Mouse (Mus musculus): ENCODE measurements around the gene Crocc. TPM values are rescaled to one million over a fixed set of nuclear protein-coding genes. Genes with fewer than 3 reads are reported as not detected.

Crocc gene
- polyA plus RNA-seq, 1 experiment from 2014 or later, result 11.4 TPM

DNA sequence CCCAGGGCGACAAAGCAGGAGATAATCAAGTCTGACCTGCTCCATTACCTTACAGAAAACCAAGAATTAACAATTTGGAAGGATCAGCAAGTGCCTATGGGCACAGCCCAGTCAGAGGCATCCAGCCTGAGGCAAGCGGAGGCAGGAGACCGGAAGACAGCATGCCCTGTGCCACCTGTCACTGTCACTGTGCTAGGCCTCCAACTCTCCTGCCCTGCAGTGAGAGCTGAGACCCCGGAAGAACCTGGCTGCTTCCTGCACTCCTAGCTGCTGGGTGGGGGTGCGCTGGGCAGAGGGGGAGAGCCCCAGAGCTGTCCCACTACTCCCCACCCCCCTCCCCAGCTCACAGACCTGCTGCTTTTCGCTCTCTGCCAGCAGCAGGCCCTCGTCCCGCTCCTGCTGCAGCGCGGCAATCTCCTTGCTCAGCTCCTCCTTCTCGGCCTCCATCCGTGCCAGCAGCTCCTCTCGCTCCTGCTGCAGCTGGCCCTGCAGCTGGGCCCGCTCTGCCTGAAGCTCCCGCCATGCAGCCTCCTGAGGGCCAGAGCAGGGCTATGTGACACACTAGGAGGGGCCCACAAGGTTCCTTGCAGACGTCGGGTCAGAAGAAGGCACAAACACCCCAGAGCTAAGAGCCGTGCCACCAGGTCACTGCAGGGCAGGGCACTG, 29.7 kb downstream of the Crocc start:
- Histone ChIP-seq H3K9me3 (replicated peaks) (no peaks in the 10 kb centered on the region), H3K4me3 (no peak overlapping the region), H3K27me3 (ENCODE audit: low read depth, poor library complexity, severe bottlenecking) (no peaks in the 10 kb centered on the region), H3K36me3 (peaks cover 91% of the 10 kb centered on the region), H3K4me1 (no peaks in the 10 kb centered on the region), H3K27ac (0 out of 2 replicates have a peak overlapping the region, but pooled peaks have one; percentile 14)
- no peak for DNase-seq (ENCODE audit: low spot score)
- 90% methylated on average over 18 of the region's 18 CpGs for WGBS

DNA sequence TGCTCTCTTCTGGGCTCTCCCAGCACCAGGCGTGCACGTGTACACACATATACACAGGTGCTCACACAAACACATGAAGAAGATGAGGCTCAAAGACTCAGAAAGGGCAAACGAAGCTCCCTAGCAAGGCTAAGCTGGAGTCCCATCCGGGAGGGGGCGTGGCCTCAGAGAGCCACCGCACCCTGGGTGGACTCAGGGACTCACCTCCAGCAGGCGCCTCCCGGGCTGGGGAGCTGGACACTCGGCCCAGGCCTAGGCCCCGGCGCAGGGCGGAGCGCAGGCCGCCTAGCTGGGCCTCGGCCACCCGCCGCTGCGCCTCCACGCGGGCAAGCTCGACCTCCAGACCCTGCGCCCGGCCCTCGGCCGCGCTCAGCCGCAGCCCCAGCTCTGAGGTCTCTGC, 35.4 kb downstream of the Crocc start:
- H3K9me3 ChIP-seq (replicated peaks), result no peaks in the 10 kb centered on the region
- H3K27me3 ChIP-seq (ENCODE audit: low read depth, poor library complexity, severe bottlenecking), result no peaks in the 10 kb centered on the region
- H3K27ac ChIP-seq, result no peak overlapping the region
- H3K4me1 ChIP-seq, result peaks cover 28% of the 10 kb centered on the region
- H3K4me3 ChIP-seq, result no peak overlapping the region
- no peak for DNase-seq (ENCODE audit: low spot score)
- WGBS, result 71% methylated on average over 27 of the region's 27 CpGs
- H3K36me3 ChIP-seq, result peaks cover 83% of the 10 kb centered on the region

DNA sequence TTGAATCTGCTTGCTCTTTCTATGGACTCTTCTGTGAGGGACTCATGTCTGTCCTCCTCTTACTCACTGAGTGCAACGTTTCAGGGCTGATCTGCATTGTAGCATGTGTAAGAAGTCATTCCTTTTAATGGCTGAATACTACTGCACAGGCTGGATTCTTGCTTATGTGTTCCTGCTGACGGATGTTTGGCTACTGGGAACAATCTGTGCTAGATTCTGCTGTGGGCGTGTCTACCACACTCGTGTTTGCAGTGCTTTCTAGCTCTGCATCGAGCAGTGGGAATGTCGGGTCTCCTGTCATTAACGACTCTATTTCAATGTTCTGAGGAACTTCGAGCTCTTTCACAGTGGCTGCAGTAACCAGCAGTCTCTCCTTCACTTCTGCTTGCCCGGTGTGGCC, 36.3 kb downstream of the Crocc start:
- WGBS, result 84% methylated on average over 9 of the region's 9 CpGs
- no peak overlapping the region for H3K27ac ChIP-seq
- H3K4me1 ChIP-seq, result peaks cover 35% of the 10 kb centered on the region
- H3K4me3 ChIP-seq, result no peak overlapping the region
- DNase-seq (ENCODE audit: low spot score), result no peak
- peaks cover 82% of the 10 kb centered on the region for H3K36me3 ChIP-seq
- H3K9me3 ChIP-seq (replicated peaks), result no peaks in the 10 kb centered on the region
- H3K27me3 ChIP-seq (ENCODE audit: low read depth, poor library complexity, severe bottlenecking), result no peaks in the 10 kb centered on the region

DNA sequence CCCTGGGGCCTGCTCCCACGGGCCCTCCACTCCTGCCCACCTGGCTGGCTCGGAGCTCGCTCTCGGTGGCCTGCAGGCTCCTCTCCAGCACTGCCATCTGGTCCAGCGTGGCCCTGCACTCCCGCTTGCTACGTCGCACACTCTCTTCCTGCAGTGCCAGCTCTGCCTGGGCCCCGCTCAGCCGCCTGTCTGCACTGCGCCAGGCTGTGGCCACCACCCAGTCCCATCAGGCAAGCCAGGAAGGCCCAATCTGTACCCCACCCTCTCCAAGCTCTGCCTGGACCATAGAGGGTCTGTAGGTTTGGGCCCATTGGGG, 38.8 kb downstream of the Crocc start:
- WGBS, result 83% methylated on average over 11 of the region's 11 CpGs
- peaks cover 84% of the 10 kb centered on the region for H3K36me3 ChIP-seq
- H3K4me1 ChIP-seq, result peaks cover 57% of the 10 kb centered on the region
- DNase-seq (ENCODE audit: low spot score), result no peak
- H3K9me3 ChIP-seq (replicated peaks), result no peaks in the 10 kb centered on the region
- H3K27ac ChIP-seq, result peak overlapping the region; percentile 89
- peak overlapping the region; percentile 6; the same call in 1 of the 2 replicates for H3K4me3 ChIP-seq
- H3K27me3 ChIP-seq (ENCODE audit: low read depth, poor library complexity, severe bottlenecking), result no peaks in the 10 kb centered on the region

DNA sequence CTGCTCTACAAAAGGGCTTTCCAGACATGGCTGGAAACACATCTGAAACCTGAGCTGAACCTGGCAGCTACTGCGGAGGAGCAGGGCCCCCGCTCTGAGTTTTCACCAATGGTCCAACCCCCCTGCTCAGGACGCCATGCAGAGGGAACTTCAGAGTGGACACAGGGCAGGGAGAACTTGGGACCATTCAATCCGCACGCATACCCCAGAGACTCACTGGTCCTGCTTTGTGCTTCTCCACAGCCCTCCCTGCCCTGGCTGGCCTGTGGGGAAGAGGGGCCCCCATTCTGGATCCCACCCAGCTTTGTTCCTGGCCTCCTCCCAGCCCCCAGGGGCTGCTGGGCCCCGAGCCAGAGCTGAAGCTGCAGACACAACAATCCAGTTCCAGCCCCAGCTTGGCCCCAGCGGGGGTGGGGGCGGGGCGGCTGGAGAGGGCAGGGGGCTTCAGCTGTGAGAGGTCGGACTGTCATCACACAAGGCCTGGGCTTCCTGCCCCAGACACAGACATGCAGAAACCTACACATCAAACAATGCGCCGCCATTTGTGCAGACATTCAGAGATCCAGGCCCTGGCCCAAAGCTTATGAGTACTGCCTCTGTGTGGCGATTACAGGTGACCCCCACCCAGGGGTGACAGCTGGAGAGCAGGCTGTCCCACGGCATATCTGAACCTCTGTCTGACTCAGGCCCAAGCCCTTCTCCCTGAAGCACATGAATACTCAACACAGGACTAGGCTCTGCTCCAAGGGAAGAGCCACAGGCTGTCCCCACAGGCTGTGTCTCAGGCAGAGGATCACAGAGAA, 39.3 kb downstream of the Crocc start:
- peaks cover 57% of the 10 kb centered on the region for H3K4me1 ChIP-seq
- H3K9me3 ChIP-seq (replicated peaks), result no peaks in the 10 kb centered on the region
- peak; percentile 75 for DNase-seq (ENCODE audit: low spot score)
- 39% methylated on average over 14 of the region's 14 CpGs for WGBS
- H3K36me3 ChIP-seq, result peaks cover 84% of the 10 kb centered on the region
- H3K27ac ChIP-seq, result peak overlapping the region; percentile 89
- peak overlapping the region; percentile 27 for H3K4me3 ChIP-seq
- no peaks in the 10 kb centered on the region for H3K27me3 ChIP-seq (ENCODE audit: low read depth, poor library complexity, severe bottlenecking)

DNA sequence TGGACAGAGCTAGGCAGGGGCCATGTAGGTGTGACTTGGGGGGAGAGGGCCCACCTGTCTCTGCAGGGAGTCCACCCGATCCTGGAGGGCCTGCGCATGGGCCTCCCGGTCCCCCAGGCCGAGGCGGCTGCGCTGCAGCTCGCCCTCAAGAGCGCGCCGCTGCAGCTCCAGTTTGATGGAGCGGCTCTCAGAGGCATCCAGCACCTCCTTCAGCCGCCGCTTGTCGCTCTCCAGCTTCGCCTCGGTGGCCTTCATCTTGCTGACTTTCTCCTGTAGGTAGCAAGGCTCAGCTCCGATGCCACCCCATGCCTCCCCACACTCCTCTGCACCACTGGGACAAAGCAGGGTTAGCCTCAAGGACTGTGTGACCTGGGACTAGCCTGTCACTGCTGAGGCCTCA, 40.1 kb downstream of the Crocc start:
- no peak for DNase-seq (ENCODE audit: low spot score)
- H3K27me3 ChIP-seq (ENCODE audit: low read depth, poor library complexity, severe bottlenecking), result no peaks in the 10 kb centered on the region
- WGBS, result 90% methylated on average over 17 of the region's 17 CpGs
- peaks cover 59% of the 10 kb centered on the region for H3K4me1 ChIP-seq
- no peak overlapping the region for H3K4me3 ChIP-seq
- no peaks in the 10 kb centered on the region for H3K9me3 ChIP-seq (replicated peaks)
- H3K36me3 ChIP-seq, result peaks cover 84% of the 10 kb centered on the region
- H3K27ac ChIP-seq, result peak overlapping the region; percentile 89

DNA sequence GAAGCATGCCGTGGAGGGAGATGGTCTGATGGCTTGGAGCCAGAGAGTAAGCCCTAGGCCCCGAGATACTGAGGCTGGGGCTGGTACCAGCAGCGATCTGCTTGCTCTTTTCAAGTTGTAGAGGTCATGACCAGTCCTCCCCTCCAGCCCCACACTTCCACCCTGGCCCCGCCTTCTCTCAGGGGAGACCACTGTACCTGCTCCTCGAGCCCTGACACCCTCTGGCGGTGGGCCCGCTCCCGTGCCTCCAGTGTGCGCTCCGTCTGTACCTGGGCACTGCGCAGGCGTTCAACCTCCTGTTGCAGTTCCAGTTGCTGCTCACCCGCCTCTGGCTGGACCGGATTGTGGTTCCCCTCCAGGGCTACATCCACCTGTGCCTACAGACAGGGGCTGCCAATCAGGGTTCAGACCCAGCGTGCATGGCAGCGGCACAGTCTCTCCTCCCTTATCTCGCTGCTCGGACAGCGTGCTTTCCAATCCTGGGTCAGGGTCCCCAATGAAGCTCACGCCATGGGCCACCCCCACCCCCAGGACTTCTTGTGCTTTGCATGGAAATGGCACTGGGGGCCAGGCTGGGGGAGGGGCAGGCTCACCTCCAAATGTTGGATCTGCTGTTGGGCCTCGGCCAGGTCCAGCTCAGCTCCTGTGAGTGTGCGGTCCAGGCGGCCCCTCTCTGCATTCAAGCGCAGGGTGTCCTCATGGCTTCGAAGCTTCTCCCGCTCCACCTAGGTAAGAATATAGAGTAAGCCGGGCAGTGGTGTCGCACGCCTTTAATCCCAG, 42.5 kb downstream of the Crocc start:
- Histone ChIP-seq H3K4me1 (peaks cover 74% of the 10 kb centered on the region), H3K27ac (no peak overlapping the region; the same call in 1 of the 2 replicates), H3K4me3 (no peak overlapping the region), H3K27me3 (ENCODE audit: low read depth, poor library complexity, severe bottlenecking) (no peaks in the 10 kb centered on the region), H3K36me3 (peaks cover 86% of the 10 kb centered on the region), H3K9me3 (replicated peaks) (no peaks in the 10 kb centered on the region)
- no peak for DNase-seq (ENCODE audit: low spot score)
- WGBS, result 82% methylated on average over 29 of the region's 29 CpGs

DNA sequence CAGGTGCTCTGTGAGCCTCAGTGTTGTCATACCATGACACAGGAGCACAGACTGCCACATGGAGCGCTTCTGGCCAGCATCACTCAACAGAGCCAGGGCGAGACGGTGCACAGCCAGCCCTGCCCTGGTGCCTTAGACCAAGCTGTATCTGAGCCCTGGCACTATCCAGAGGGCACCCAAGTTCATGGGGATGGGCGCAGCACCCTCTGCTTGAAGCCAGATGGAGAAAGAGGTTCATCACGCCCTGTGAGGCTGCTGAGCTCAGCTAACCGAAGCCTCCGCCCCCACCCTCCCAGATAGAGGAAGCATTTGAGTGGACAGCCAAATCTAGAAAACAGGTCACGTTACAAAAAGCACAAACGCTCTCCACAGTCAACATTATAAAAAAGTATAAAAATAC, 44.0 kb downstream of the Crocc start:
- 88% methylated on average over 9 of the region's 9 CpGs for WGBS
- Histone ChIP-seq H3K4me1 (peaks cover 79% of the 10 kb centered on the region), H3K27me3 (ENCODE audit: low read depth, poor library complexity, severe bottlenecking) (no peaks in the 10 kb centered on the region), H3K9me3 (replicated peaks) (no peaks in the 10 kb centered on the region), H3K4me3 (no peak overlapping the region), H3K27ac (peak overlapping the region; percentile 48), H3K36me3 (peaks cover 81% of the 10 kb centered on the region)
- no peak for DNase-seq (ENCODE audit: low spot score)

DNA sequence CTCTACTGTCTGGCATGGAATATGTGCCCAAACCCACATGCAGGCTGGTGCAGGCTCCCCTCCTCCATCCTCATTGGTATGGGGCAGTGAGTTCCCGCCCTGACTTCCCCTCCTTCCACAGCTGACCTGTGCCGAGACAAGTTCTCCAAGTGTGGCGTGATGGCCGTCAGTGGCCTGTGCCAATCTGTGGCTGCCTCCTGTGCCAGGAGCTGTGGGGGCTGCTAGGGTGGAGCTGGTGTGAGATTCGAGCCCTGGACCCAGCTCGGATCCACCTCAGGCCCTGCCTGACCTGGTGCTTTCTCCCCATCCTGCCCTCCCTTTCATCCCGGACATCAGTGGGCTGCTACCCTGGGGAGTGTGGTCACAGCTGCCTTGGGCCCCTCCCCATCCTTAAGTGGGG, 45.0 kb downstream of the Crocc start:
- H3K4me3 ChIP-seq, result no peak overlapping the region
- no peak for DNase-seq (ENCODE audit: low spot score)
- peaks cover 75% of the 10 kb centered on the region for H3K4me1 ChIP-seq
- 85% methylated on average over 7 of the region's 7 CpGs for WGBS
- H3K27me3 ChIP-seq (ENCODE audit: low read depth, poor library complexity, severe bottlenecking), result no peaks in the 10 kb centered on the region
- H3K9me3 ChIP-seq (replicated peaks), result no peaks in the 10 kb centered on the region
- no peak overlapping the region for H3K27ac ChIP-seq
- H3K36me3 ChIP-seq, result peaks cover 81% of the 10 kb centered on the region

DNA sequence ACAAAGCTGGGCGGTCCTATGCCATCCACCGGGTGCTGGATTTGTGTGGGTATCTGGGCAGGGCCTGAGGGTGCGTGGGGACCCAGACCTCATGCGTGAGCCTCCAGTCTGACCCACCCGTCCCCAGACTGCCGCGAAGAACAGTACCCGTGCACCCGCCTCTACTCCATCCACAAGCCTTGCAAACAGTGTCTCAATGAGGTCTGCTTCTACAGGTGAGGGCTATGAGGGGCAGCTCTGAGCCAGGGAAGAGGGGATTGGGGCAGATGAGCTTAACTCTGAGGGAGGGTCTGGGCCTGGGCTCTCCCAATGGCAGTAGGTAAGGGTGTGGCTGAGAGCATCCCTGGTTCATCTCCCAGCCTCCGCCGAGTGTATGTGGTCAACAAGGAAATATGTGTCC, 45.5 kb downstream of the Crocc start:
- H3K36me3 ChIP-seq, result peaks cover 77% of the 10 kb centered on the region
- H3K9me3 ChIP-seq (replicated peaks), result no peaks in the 10 kb centered on the region
- peaks cover 75% of the 10 kb centered on the region for H3K4me1 ChIP-seq
- no peaks in the 10 kb centered on the region for H3K27me3 ChIP-seq (ENCODE audit: low read depth, poor library complexity, severe bottlenecking)
- no peak overlapping the region for H3K27ac ChIP-seq
- DNase-seq (ENCODE audit: low spot score), result no peak
- no peak overlapping the region for H3K4me3 ChIP-seq
- WGBS, result 94% methylated on average over 11 of the region's 11 CpGs

DNA sequence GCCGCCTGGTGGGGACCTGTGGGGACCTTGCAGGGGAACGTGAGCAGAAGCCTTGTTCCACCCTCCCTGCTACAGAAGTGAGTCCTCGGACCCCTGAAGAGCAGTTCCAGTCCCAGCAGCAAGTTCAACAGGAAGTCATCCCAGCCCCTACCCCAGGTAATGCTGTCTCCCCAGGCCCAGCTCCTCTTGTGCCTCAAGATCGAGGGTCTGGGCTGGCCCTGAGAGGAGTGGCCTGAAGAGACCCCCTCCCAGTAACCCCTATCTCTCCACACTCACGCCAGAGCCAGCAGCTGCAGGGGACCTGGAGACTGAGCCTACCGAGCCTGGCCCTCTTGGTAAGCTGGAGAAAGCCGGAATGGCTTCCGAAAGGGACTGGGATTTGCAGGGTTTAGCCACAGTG, 46.2 kb downstream of the Crocc start:
- no peak overlapping the region for H3K27ac ChIP-seq
- H3K27me3 ChIP-seq (ENCODE audit: low read depth, poor library complexity, severe bottlenecking), result no peaks in the 10 kb centered on the region
- H3K36me3 ChIP-seq, result peaks cover 71% of the 10 kb centered on the region
- H3K4me1 ChIP-seq, result peaks cover 74% of the 10 kb centered on the region
- no peak for DNase-seq (ENCODE audit: low spot score)
- 79% methylated on average over 8 of the region's 8 CpGs for WGBS
- 0 out of 2 replicates have a peak overlapping the region, but pooled peaks have one; percentile 11 for H3K4me3 ChIP-seq
- H3K9me3 ChIP-seq (replicated peaks), result no peaks in the 10 kb centered on the region

DNA sequence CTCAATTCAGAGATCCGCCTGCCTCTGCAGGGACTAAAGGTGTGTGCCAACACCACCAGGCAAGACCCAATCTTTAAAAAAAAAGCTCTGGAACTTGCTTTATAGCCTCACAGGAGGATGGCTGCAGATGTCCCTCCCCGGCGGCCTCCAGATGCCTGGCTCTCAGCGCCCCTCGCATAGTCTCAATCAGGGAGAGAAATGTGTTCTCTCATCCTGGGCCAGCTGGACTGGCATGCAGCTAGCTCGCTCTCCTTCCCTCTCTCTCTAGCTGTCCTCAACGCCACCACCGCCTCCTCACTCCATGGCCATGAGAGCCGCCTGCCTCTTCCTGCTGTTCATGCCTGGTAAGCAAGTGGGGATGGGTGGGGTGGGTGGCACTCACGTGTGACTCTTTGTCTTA, 47.8 kb downstream of the Crocc start:
- H3K4me3 ChIP-seq, result peak overlapping the region; percentile 77
- H3K36me3 ChIP-seq, result peaks cover 69% of the 10 kb centered on the region
- H3K4me1 ChIP-seq, result peaks cover 61% of the 10 kb centered on the region
- no peaks in the 10 kb centered on the region for H3K27me3 ChIP-seq (ENCODE audit: low read depth, poor library complexity, severe bottlenecking)
- no peak for DNase-seq (ENCODE audit: low spot score)
- 80% methylated on average over 10 of the region's 10 CpGs for WGBS
- H3K27ac ChIP-seq, result peak overlapping the region; percentile 96
- H3K9me3 ChIP-seq (replicated peaks), result no peaks in the 10 kb centered on the region
